Mouse (Mus musculus): ENCODE measurements around the gene Eml3. TPM values are rescaled to one million over a fixed set of nuclear protein-coding genes. Genes with fewer than 3 reads are reported as not detected.
A peak's percentile ranks its signal among the peaks of the same experiment; 100 is the strongest.
"Not testable (repeated sequence)": the region's sequence is repeated elsewhere in the genome, so short reads cannot be mapped to it uniquely, and the experiment has no call there.

The Eml3 gene
- total RNA-seq (2021), result 1 to 10 TPM; 5.7 to 7.6 TPM
- long read RNA-seq, experiment 1, partial matches to known transcripts, result 2 of 4 reads
- long read RNA-seq, experiment 1, other reads (novel, unspliced or antisense), result 1 of 4 reads
- long read RNA-seq, experiment 2, result 0 reads

DNA sequence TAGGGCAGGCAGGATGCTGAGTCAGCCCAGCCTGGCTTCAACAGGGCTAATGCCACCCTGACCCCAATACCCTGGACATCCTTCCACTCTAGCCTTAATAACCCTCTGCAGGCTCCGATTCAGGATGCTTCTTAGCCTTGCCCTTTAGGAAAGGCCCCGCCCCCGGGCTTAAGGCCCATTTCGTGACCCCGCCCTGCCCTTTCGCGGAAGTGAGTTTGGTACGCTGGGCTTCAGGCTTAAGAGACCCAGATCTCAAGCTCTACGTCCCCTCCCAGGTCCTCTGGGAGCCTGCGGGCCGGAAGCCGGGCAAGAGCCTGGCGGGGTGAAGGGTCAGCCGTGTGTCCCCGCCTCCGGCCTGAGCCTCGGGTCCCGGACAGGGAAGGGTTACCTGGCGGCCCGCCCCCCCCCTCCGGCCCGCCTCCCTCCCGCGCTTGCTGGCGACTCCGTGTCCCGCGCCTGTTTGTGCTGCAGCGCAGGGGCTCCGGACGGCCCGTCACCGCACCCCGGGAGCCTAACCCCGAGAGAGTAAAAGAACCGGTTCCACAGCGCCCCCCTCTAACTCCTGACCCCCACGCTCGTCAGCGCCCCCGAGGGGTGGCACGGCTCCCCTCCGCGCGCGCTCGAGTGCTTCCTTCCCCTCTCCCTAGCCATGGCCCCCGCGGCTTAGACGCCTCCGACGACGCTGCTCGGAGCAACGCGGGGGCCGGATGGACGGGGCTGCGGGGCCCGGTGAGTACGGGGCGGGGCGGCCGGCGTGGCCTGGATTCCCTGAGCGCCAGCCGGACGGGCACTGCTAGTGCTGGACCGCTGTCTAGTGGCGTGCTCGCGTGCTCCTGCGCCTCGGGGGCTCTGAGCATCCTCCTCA lies at the start of gene Eml3, which contains the start of gene Rom1:
Eml3 (plus strand) TSS at position 329 of the 865 bp plus-strand sequence.
Rom1 (minus strand) TSS at position 133 of the 865 bp plus-strand sequence.
- DNase-seq, result peak; percentile 96 to 97

DNA sequence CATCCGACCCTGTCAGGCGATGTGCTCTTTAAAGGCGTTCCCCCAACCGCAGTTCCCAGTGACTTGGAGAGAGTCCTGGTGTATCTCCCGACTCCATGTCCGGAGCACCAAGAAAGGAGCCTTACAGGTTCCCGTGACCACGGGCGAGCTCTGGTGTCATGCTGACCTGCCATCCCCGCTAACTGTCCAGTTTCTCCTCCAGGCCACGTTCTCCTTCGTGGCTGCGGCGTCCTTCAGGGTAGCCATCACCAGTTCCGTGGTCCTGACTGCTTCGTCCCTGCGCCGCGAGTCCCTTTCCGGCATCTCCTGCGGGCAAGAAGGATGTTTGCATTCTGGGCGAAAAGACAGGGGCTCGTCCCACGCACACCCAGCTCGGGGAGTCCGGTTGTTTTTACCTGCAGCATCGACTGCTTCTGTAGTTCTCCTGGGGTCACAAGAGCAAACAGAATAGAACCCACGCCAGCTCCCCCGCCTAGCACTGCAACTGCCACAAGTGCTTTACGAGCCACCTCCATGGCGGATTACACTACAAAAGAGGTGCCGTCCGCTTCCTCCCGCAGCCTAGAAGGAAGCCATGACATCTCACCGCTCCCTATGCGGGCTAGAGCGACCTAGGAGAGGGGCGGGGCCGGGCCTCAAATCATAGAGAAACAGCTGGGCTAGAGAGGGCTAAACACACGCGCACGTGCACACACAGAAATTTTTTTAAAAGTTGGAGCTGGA lies 48.9 kb upstream of the Eml3 start, which contains the start of gene Uqcc3:
Uqcc3 (minus strand) TSS at position 613 of the 723 bp plus-strand sequence.
- DNase-seq, result peak; percentile 94

- no peak for DNase-seq
These were observed 48.3 kb upstream of the Eml3 start for GRCm38 (mm10) chr19:8881034-8881392.

DNA sequence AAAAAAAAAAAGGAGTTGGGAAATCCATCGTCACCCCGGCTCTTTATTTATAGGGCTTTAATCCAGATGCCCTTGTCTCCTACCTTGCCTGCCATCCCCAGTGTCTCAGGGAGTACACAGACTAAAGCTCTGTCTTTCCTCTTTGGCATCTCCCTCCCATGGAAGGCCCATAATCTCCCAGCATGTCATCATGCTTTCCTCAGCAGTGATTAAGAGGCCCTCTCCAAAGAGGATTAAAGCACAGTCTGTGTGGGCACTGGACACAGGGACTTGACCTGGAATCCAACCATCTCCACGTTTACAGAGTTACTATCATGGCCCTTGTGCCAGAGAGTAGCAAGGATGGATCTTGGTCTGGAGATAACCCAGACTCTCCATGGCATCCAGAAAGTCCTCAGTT lies 45.7 kb upstream of the Eml3 start, which contains the start of the genes Lbhd1 and Gm49403:
Lbhd1 (plus strand) TSS at position 117 of the 400 bp plus-strand sequence.
Gm49403 (plus strand) TSS at position 315 of the 400 bp plus-strand sequence.
- DNase-seq, result no peak

DNA sequence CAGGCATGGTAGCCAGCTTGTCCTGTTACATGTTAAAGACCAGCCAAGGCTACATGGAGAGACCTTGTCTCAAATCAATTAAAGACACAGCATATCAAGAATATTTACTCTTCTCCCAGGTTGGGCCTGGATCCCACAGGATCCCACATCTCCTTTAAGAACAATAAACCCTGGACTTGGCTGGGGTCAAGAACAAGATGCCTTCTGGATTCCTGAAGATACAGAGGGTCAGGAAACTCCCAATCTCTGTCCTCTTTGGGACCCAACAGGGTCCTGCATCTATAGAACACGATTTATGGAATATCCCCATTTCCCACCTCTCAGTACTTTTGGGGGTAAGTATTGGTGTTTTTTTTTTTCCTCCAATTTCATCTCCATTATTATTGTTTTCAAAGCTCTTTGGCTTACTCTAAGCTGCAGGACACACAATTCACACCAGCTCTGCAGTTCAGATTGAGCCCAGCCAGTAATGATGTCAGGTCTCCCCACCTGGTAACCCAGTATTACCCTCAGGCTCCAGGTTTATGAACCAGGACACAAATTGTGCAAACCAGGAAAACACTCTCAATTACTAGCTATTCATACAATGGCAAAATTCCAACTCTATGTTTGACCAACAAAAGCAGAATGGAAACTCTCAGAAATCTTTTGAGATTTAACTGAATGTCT lies 42.3 kb upstream of the Eml3 start:
- DNase-seq, result no peak

DNA sequence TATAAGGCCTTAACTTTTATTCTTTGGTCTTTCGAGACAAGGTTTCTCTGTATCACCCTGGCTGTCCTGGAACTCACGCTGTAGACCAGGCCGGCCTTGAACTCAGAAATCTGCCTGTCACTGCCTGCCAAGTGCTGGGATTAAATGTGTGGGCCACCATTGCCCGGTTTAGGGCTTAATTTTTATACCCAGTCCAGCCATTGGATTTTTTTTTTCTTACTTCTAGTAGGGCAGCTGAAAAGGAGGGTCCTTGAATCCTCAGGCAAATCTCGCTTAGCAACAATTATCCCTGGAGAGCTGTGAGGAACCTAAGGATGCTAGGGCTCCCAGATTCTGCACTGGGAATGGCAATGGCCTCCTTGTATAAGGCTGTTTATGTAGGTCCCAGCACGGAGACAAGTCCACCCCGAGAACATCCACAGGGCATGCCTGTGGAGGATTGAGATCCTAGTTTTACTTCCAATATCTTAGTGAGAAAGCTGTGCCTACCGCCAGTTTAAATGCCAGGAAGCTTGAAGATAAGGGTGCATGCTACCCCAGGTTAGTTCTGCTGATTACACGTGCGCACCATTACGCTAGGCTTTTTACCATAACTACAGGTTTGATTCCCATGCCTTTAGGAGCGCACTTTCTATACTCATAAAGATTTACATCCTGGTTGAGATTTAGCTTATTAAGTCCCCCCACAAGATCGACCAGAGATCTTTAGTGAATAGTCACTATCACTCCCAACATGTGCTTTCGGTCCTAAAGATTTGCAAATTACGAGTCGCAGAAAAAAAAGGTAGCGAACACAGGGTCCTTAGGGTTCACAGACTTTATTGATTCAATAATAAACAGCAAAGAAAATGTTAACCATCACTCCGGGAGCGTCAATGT lies 41.5 kb upstream of the Eml3 start:
- no peak for DNase-seq

- DNase-seq, result peak; percentile 97
These were observed 40.6 kb upstream of the Eml3 start, which contains the start of the genes 1810009A15Rik and Gm49416 for GRCm38 (mm10) chr19:8888511-8889385. TSS of gene 1810009A15Rik (plus strand) at chr19:8888853. TSS of gene Gm49416 (plus strand) at chr19:8888926.

- peak; percentile 89 to 94 for DNase-seq
These were observed 36.3 kb upstream of the Eml3 start, which contains the start of gene Ints5 for GRCm38 (mm10) chr19:8892829-8893766. TSS of gene Ints5 (plus strand) at chr19:8893005.

- DNase-seq, result no peak
These were observed 33.9 kb upstream of the Eml3 start for GRCm38 (mm10) chr19:8895397-8895960.

- not testable (repeated sequence) for DNase-seq
These were observed 33.1 kb upstream of the Eml3 start for GRCm38 (mm10) chr19:8896231-8896630.

DNA sequence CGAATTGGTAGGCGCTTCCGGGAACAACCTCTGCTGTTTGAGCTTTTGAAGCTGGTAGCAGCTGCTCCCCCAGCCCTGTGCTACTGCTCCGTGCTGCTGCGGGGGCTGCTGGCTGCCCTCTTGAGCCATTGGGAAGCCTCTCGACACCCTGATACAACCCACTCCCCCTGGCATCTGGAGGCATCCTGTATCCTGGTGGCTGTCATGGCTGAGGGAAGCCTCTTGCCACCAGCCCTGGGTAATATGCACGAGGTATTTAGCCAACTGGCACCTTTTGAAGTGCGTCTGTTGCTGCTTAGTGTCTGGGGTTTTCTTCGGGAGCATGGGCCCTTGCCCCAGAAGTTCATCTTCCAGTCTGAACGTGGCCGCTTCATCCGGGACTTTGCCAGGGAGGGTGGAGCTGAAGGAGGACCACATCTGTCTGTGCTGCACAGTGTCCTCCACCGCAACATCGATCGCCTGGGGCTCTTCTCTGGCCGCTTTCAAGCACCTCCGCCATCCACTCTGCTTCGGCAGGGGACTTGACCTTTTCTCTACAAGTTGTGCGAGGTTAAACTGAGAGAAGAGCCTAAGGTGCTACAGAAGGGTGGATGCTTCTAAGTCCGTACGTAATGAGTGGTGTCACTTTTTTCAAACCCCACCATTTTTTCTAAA lies 32.0 kb upstream of the Eml3 start:
- peak; percentile 45 to 61 for DNase-seq

GRCm38 (mm10) chr19:8897865-8898495 lies 31.4 kb upstream of the Eml3 start, which contains the start of gene Ganab:
TSS of gene Ganab (plus strand) at chr19:8898071.
- DNase-seq, result peak; percentile 97 to 98

GRCm38 (mm10) chr19:8898576-8898975 lies 30.8 kb upstream of the Eml3 start:
- no peak for DNase-seq

- DNase-seq, result no peak
These were observed 30.3 kb upstream of the Eml3 start for GRCm38 (mm10) chr19:8899079-8899478.

GRCm38 (mm10) chr19:8903412-8903811 lies 25.9 kb upstream of the Eml3 start:
- DNase-seq, result no peak

- DNase-seq, result no peak
These were observed 20.8 kb upstream of the Eml3 start for GRCm38 (mm10) chr19:8908531-8908930.

DNA sequence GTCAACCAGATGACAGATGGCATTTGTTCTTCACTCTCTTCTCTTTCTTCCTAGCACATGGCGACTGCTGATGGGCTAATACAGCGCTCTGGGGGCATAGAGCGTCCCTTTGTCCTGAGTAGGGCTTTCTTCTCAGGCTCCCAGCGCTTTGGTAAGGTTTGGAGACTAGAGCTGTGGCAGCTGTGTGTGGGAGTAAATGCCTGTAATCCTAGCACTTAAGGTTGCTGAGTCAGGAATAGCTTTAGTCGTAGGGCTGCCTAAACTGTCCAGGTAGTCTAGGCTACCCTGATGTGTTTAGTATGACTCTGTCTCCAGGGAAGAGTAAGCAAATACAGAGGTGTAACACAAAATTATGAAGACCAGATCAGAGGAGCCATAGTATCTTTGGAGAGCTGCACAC lies 17.5 kb upstream of the Eml3 start:
- DNase-seq, result no peak
